ENCODE assay signal across 8 mouse cellular contexts in genomic region chr14:31217666-31218065, GRCm38 (mm10). TPM values are rescaled to one million over a fixed set of nuclear protein-coding genes. Genes with fewer than 3 reads are reported as not detected.
DNase-seq lines count a peak whose midpoint lies in the region; ATAC-seq and TF ChIP-seq lines count a peak whose summit lies in the region.

TSS of gene Sema3g (plus strand) at chr14:31217860.

- peak within 1 kb of the TSS; percentile 28 for H3K4me2 ChIP-seq in lung, postnatal 0 days (replicated peaks; ENCODE audit: low read depth, low read length)

- H3K9ac ChIP-seq in heart, adult 2 months (ENCODE audit: low read depth, low read length), result peak within 1 kb of the TSS; percentile 46
- peak within 1 kb of the TSS; percentile 20; the same call in 1 of the 2 replicates for H3K9ac ChIP-seq in lung, postnatal 0 days (replicated peaks; ENCODE audit: low read depth)

- peak within 1 kb of the TSS; percentile 20 for H3K4me3 ChIP-seq in heart, adult 2 months
- H3K4me3 ChIP-seq in kidney, adult 2 months (ENCODE audit: insufficient read depth, low read depth, low read length), result peak within 1 kb of the TSS; percentile 26
- H3K4me3 ChIP-seq in lung, postnatal 0 days (ENCODE audit: low read depth, low read length), result peak within 1 kb of the TSS; percentile 12

- TF ChIP-seq POLR2A in heart, adult 2 months (IDR thresholded peaks at IDR 0.05; ENCODE audit: insufficient read depth, low read depth, low read length), result peak; percentile 73
- no peak for TF ChIP-seq POLR2A in kidney, adult 2 months (IDR thresholded peaks at IDR 0.05; ENCODE audit: low read depth, low read length)

- intact Hi-C loops in heart, adult 2 months (cut with DNase I), result loop anchor here (1.0 to 2.0 kb wide), 2 partner anchors 16 to 33 kb away; partner anchors contain the start of genes Bap1 and Phf7

- no peaks in the 10 kb centered on the region for H3K9me3 ChIP-seq in lung, postnatal 0 days (ENCODE audit: low read length)

- H3K4me1 ChIP-seq in heart, adult 2 months (ENCODE audit: control insufficient read depth, insufficient read depth, low read length), result peaks cover 7% of the 10 kb centered on the region
- H3K4me1 ChIP-seq in kidney, adult 2 months (ENCODE audit: control insufficient read depth, insufficient read depth, low read length), result no peaks in the 10 kb centered on the region
- no peaks in the 10 kb centered on the region; the same call in 1 of the 2 replicates for H3K4me1 ChIP-seq in lung, postnatal 0 days (ENCODE audit: insufficient read depth, low read depth, low read length)

- H3K27me3 ChIP-seq in heart, adult 2 months (ENCODE audit: control insufficient read depth, insufficient read depth, low read length), result no peaks in the 10 kb centered on the region
- H3K27me3 ChIP-seq in kidney, adult 2 months (replicated peaks; ENCODE audit: control insufficient read depth, insufficient read depth, low read length), result no peaks in the 10 kb centered on the region
- H3K27me3 ChIP-seq in lung, postnatal 0 days (replicated peaks; ENCODE audit: insufficient read depth, low read length), result no peaks in the 10 kb centered on the region

- peak; percentile 41 for DNase-seq in thymus, postnatal 4 days
- DNase-seq in thymus, postnatal 14 days, result no peak
- peak; percentile 78 to 83 for DNase-seq in cerebellum, postnatal 14 days
- peak; percentile 63 to 73 for DNase-seq in heart, adult 2 months
- DNase-seq in kidney, adult 2 months, result peak; percentile 88
- DNase-seq in lung, postnatal 0 days (ENCODE audit: low spot score), result peak; percentile 93
- peak; percentile 87 for DNase-seq in retina, postnatal 1 day
- no peak for DNase-seq in thymus, postnatal 10 days (ENCODE audit: low spot score in 2 of 2)

- TF ChIP-seq EP300 in heart, adult 2 months (IDR thresholded peaks at IDR 0.05; ENCODE audit: insufficient read depth, low read depth, low read length), result peak; percentile 53; the same call in 1 of the 2 replicates
- TF ChIP-seq EP300 in lung, postnatal 0 days (IDR thresholded peaks at IDR 0.05), result no peak

- H3K36me3 ChIP-seq in heart, adult 2 months (ENCODE audit: control insufficient read depth, insufficient read depth, low read length), result no peaks in the 10 kb centered on the region
- H3K36me3 ChIP-seq in kidney, adult 2 months (ENCODE audit: control insufficient read depth, insufficient read depth, low read length), result no peaks in the 10 kb centered on the region
- no peaks in the 10 kb centered on the region for H3K36me3 ChIP-seq in lung, postnatal 0 days (ENCODE audit: insufficient read depth, low read length)

- 9% methylated on average over 11 of the region's 11 CpGs for WGBS in heart, adult 2 months
- WGBS in kidney, adult 2 months, result 6% methylated on average over 11 of the region's 11 CpGs
- 5% methylated on average over 11 of the region's 11 CpGs for WGBS in lung, postnatal 0 days

- TF ChIP-seq CTCF in heart, adult 2 months (IDR thresholded peaks at IDR 0.05), result peak; percentile 85
- peak; percentile 75 for TF ChIP-seq CTCF in kidney, adult 2 months (conservative IDR thresholded peaks at IDR 0.05; ENCODE audit: insufficient read depth, insufficient read length, low read depth, low read length)
- peak; percentile 95 for TF ChIP-seq CTCF in lung, postnatal 0 days (IDR thresholded peaks at IDR 0.05)

- peak within 1 kb of the TSS; percentile 67 for H3K27ac ChIP-seq in heart, adult 2 months
- H3K27ac ChIP-seq in kidney, adult 2 months (ENCODE audit: insufficient read depth, low read depth, low read length), result 0 out of 2 replicates have a peak within 1 kb of the TSS, but pooled peaks have one; percentile 8
- no peak within 1 kb of the TSS for H3K27ac ChIP-seq in lung, postnatal 0 days (ENCODE audit: low read length)

- peak; percentile 89 for ATAC-seq in lung, postnatal 0 days

- H3K79me2 ChIP-seq in heart, adult 2 months (replicated peaks; ENCODE audit: control insufficient read depth, insufficient read depth, low read length), result no peaks in the 10 kb centered on the region

RNA-seq across cellular contexts. Expression of gene Sema3g, which starts in this region (rescaled TPM):
- 10 to 100 TPM; 15.0 to 15.1 TPM for total RNA-seq in heart, adult 2 months (2021)
- polyA plus RNA-seq in heart, adult 2 months (2012; rRNA removed), result 6.1 and 8.0 TPM in 2 replicates
- polyA plus RNA-seq in kidney, adult 2 months (2012; rRNA removed), result 34.2 and 38.8 TPM in 2 replicates
- polyA plus RNA-seq in lung, postnatal 0 days (2015; fragmentation: Nextera tagmentation; extraction: Ambion mirVana), result 4.7 and 5.7 TPM in 2 replicates

Comparison
In these comparisons a context has a peak if more than half of its experiments do, and no peak if none do; other contexts are left out.
1. DNase-seq: peak in thymus, postnatal 4 days (single experiment), cerebellum, postnatal 14 days (2 of 2), heart, adult 2 months (2 of 2), kidney, adult 2 months (single experiment), lung, postnatal 0 days (single experiment) and retina, postnatal 1 day (single experiment); none in thymus, postnatal 14 days (single experiment) and thymus, postnatal 10 days (0 of 2).
2. Peak in every context shown above with its lines, with median percentiles within 50 percentile points of each other: H3K4me3 ChIP-seq and CTCF ChIP-seq.